Mouse (Mus musculus) E14TG2a.4 (cell line): ENCODE data around the gene Neil3.
"Not testable (repeated sequence)": the region's sequence is repeated elsewhere in the genome, so short reads cannot be mapped to it uniquely, and the experiment has no call there.

Source experiments
- CTCF ChIP-seq: conservative IDR thresholded peaks from 2 replicates; pipeline ENCODE4 v1.5.1; 2014; ENCODE audit warnings: low read length
- POU5F1 ChIP-seq: IDR thresholded peaks from 2 replicates; pipeline ENCODE4 v1.6.1; 2014; ENCODE audit warnings: low read length, borderline replicate concordance

GRCm38 (mm10) chr8:53538049-53538448 is 100.8 kb downstream of the Neil3 start:
- TF ChIP-seq CTCF, POU5F1: not testable (repeated sequence)
